Comparison of ENCODE assay signal across 19 mouse cellular contexts in genomic region chr1:43168026-43168425, GRCm38 (mm10). TPM values are rescaled to one million over a fixed set of nuclear protein-coding genes. Genes with fewer than 3 reads are reported as not detected.
A peak's percentile ranks its signal among the peaks of the same experiment; 100 is the strongest.
DNase-seq lines count a peak whose midpoint lies in the region; ATAC-seq and TF ChIP-seq lines count a peak whose summit lies in the region.
"Had no signal": no experiment of that assay in that cellular context is flagged by ENCODE, and none has a peak within 500 bp of the region (broad histone marks: within the 10 kb centered on the region; RNA-seq: fewer than 3 reads in every experiment).

No protein-coding gene starts in this region.

- WGBS in kidney, adult 2 months = 46% methylated on average over 5 of the region's 5 CpGs

- no peak overlapping the region for H3K4me3 ChIP-seq in kidney, adult 2 months (ENCODE audit: insufficient read depth, low read depth, low read length)
- H3K4me3 ChIP-seq in cortical plate, adult 2 months (ENCODE audit: insufficient read depth, low read length) = no peak overlapping the region
- H3K4me3 ChIP-seq: layer of hippocampus, adult 2 months; midbrain, embryonic 12.5 days had no signal

- no peaks in the 10 kb centered on the region for H3K4me1 ChIP-seq in kidney, adult 2 months (ENCODE audit: control insufficient read depth, insufficient read depth, low read length)
- H3K4me1 ChIP-seq in cortical plate, adult 2 months (ENCODE audit: control insufficient read depth, insufficient read depth, low read length) = peaks cover 3% of the 10 kb centered on the region
- H3K4me1 ChIP-seq: midbrain, embryonic 12.5 days had no signal

- TF ChIP-seq CTCF in kidney, adult 2 months (conservative IDR thresholded peaks at IDR 0.05; ENCODE audit: insufficient read depth, insufficient read length, low read depth, low read length) = no peak
- no peak for TF ChIP-seq CTCF in cortical plate, adult 2 months (IDR thresholded peaks at IDR 0.05; ENCODE audit: extremely low read depth, insufficient read depth, low read length)

- no peaks in the 10 kb centered on the region for H3K36me3 ChIP-seq in kidney, adult 2 months (ENCODE audit: control insufficient read depth, insufficient read depth, low read length)
- H3K36me3 ChIP-seq: midbrain, embryonic 12.5 days had no signal

- no peak for ATAC-seq in erythroid progenitor cell, adult 5-6 weeks (replicated peaks; ENCODE audit: low FRiP score, poor library complexity, severe bottlenecking)
- ATAC-seq: hindbrain, embryonic 16.5 days had no signal

- H3K27ac ChIP-seq in kidney, adult 2 months (ENCODE audit: insufficient read depth, low read depth, low read length) = peak overlapping the region; percentile 4; the same call in 1 of the 2 replicates
- H3K27ac ChIP-seq in cortical plate, adult 2 months (ENCODE audit: insufficient read depth, low read length) = 0 out of 2 replicates have a peak overlapping the region, but pooled peaks have one; percentile 6
- H3K27ac ChIP-seq: layer of hippocampus, adult 2 months; macrophage; midbrain, embryonic 12.5 days had no signal

- DNase-seq in kidney, adult 2 months = no peak
- no peak for DNase-seq in kidney, adult 9 months
- DNase-seq in ES-CJ7 (ENCODE audit: low read depth, low spot score) = peak; percentile 55
- DNase-seq in heart, postnatal 4 days = peak; percentile 16
- DNase-seq in left cerebral cortex, adult 18-20 months (ENCODE audit: low spot score in 2 of 2) = no peak
- DNase-seq in spleen, postnatal 14 days (ENCODE audit: low spot score in 2 of 2) = no peak
- DNase-seq: adrenal gland, postnatal 36 days; cerebellum, postnatal 10 days; gastrocnemius, postnatal 36 days; liver; lung, adult 2 months; spleen, adult 18-20 months; thymus, postnatal 4 days had no signal

- no peaks in the 10 kb centered on the region for H3K27me3 ChIP-seq in kidney, adult 2 months (replicated peaks; ENCODE audit: control insufficient read depth, insufficient read depth, low read length)
- H3K27me3 ChIP-seq: midbrain, embryonic 12.5 days had no signal

- no peak for TF ChIP-seq POLR2A in kidney, adult 2 months (IDR thresholded peaks at IDR 0.05; ENCODE audit: low read depth, low read length)
- TF ChIP-seq POLR2A in cortical plate, adult 2 months (IDR thresholded peaks at IDR 0.05; ENCODE audit: extremely low read depth, insufficient read depth, low read length) = no peak

RNA-seq across cellular contexts. Expression of gene Fhl2, which starts 28.8 kb away (rescaled TPM):
- 45.3 and 48.1 TPM in 2 replicates for polyA plus RNA-seq in kidney, adult 2 months (2012; rRNA removed)
- 88.7 and 98.5 TPM in 2 replicates for polyA plus RNA-seq in cortical plate, adult 2 months (2012; rRNA removed)
- total RNA-seq in heart, postnatal 4 days (2021) = 1,000 to 10,000 TPM; 1,103 to 1,257 TPM
- total RNA-seq in erythroid progenitor cell, adult 5-6 weeks (2015; ENCODE audit: low replicate concordance) = 1.7 TPM in 1 of 2 replicates, not detected in the other
- 0.39 TPM in 1 of 2 replicates, not detected in the other for total RNA-seq in erythroid progenitor cell, adult 5-6 weeks (2017; ENCODE audit: low replicate concordance)
- 10 to 100 TPM; 48.9 to 55.4 TPM for total RNA-seq in left cerebral cortex, adult 18-20 months (2021)
- polyA plus RNA-seq: macrophage had no signal

Comparison
In these comparisons a context has a peak if more than half of its experiments do, and no peak if none do; other contexts are left out.
1. DNase-seq: peak in ES-CJ7 (single experiment) and heart, postnatal 4 days (single experiment); none in kidney, adult 2 months (single experiment), kidney, adult 9 months (single experiment), left cerebral cortex, adult 18-20 months (0 of 2) and spleen, postnatal 14 days (0 of 2).
2. RNA of gene Fhl2, which starts 28.8 kb away (total RNA-seq): 1,103 to 1,257 TPM in heart, postnatal 4 days; 48.9 to 55.4 TPM in left cerebral cortex, adult 18-20 months and 0.39 to 1.7 TPM in erythroid progenitor cell, adult 5-6 weeks; every median in the first group is over 10 times any median in the second.